ENCODE assay signal across 8 mouse cellular contexts in the genomic region with DNA sequence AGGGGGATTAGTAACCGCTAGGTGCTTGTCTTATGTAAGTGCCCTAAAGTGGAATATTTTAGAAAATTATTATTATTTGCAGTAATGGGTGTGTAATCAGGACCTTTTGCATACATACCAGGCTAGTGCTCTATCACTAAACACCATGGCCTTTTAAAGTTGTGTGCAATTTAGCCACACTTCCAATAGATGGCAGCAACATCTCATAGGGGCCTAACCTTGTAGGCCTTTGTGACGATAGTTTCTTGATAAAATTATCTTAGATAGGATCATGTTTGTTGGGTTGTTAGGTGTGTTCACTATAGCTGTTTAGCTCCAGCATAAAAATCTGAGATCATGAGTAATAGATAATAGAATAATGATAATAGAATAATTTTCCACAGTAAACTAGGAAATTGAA. TPM values are rescaled to one million over a fixed set of nuclear protein-coding genes. Genes with fewer than 3 reads are reported as not detected.
DNase-seq lines count a peak whose midpoint lies in the region; ATAC-seq and TF ChIP-seq lines count a peak whose summit lies in the region.
"Had no signal": no experiment of that assay in that cellular context is flagged by ENCODE, and none has a peak within 500 bp of the region (broad histone marks: within the 10 kb centered on the region; RNA-seq: fewer than 3 reads in every experiment).

No protein-coding gene starts in this region.

- H3K4me2 ChIP-seq in kidney, embryonic 14.5 days (replicated peaks; ENCODE audit: low read depth, low read length), result no peak overlapping the region

- ATAC-seq in kidney, embryonic 14.5 days (ENCODE audit: low FRiP score, low TSS enrichment), result no peak

- no peak overlapping the region for H3K27ac ChIP-seq in kidney, embryonic 14.5 days (ENCODE audit: low read depth, low read length)
- no peak overlapping the region for H3K27ac ChIP-seq in ES-E14 (ENCODE audit: insufficient read depth, low read depth, low read length, poor library complexity, severe bottlenecking)

- no peaks in the 10 kb centered on the region for H3K9me3 ChIP-seq in kidney, embryonic 14.5 days (ENCODE audit: control insufficient read depth, low read length)
- no peaks in the 10 kb centered on the region for H3K9me3 ChIP-seq in ES-E14 (ENCODE audit: control insufficient read depth, insufficient read depth, low read depth, low read length)

- in situ Hi-C loops in ES-E14 (cut with MboI; ENCODE audit: low sequenced_read_pairs in 2 of 2, unreplicated experiment in 2 of 2), result loop anchor here (10.0 to 25.0 kb wide), 2 partner anchors 278 to 281 kb away; partner anchors contain the start of gene Olfr1441 (in 2 of the 2)

- no peaks in the 10 kb centered on the region for H3K4me1 ChIP-seq in kidney, embryonic 14.5 days (ENCODE audit: control insufficient read depth, insufficient read depth, low read length)
- no peaks in the 10 kb centered on the region; a peak in 1 of 4 replicates for H3K4me1 ChIP-seq in ES-E14 (ENCODE audit: control insufficient read depth in 2 of 2, insufficient read depth in 2 of 2, low read length in 2 of 2, poor library complexity in 1 of 2)

- H3K27me3 ChIP-seq in kidney, embryonic 14.5 days (ENCODE audit: control insufficient read depth, insufficient read depth, low read length), result no peaks in the 10 kb centered on the region

- no peaks in the 10 kb centered on the region for H3K36me3 ChIP-seq in kidney, embryonic 14.5 days (ENCODE audit: control insufficient read depth, insufficient read depth, low read length)
- no peaks in the 10 kb centered on the region for H3K36me3 ChIP-seq in ES-E14 (ENCODE audit: control insufficient read depth, insufficient read depth, low read length, poor library complexity, severe bottlenecking)

- WGBS in kidney, embryonic 14.5 days, result 33% methylated on average over 2 of the region's 2 CpGs

- H3K9ac ChIP-seq in kidney, embryonic 14.5 days (ENCODE audit: low read depth, low read length), result no peak overlapping the region
- no peak overlapping the region for H3K9ac ChIP-seq in ES-E14 (ENCODE audit: insufficient read depth, low read depth, low read length, poor library complexity, severe bottlenecking)

- H3K4me3 ChIP-seq in kidney, embryonic 14.5 days (ENCODE audit: low read length), result no peak overlapping the region
- H3K4me3 ChIP-seq in ES-E14 (ENCODE audit: insufficient read depth in 1 of 2, low read depth in 1 of 2, low read length in 2 of 2, poor library complexity in 1 of 2, severe bottlenecking in 1 of 2), result no peak overlapping the region

- DNase-seq in kidney, postnatal 10 days, result peak; percentile 15
- peak; percentile 38 for DNase-seq in ES-E14 (ENCODE audit: low read depth, low spot score)
- DNase-seq in adrenal gland, postnatal 14 days, result peak; percentile 24
- peak; percentile 6 to 40 for DNase-seq in kidney, postnatal 36 days
- DNase-seq in skeletal muscle tissue, adult 2 months (ENCODE audit: low read depth, low spot score), result peak; percentile 4
- no peak for DNase-seq in gastrocnemius, postnatal 25 days

TF ChIP-seq in ES-E14, 5 proteins besides CTCF, POLR2A, EP300 and RAD21:
- TF ChIP-seq ZC3H11A (IDR thresholded peaks at IDR 0.05; ENCODE audit: borderline replicate concordance, low read depth, low read length), result peak; percentile 84; the same call in 1 of the 2 replicates
- TF ChIP-seq CHD2 (IDR thresholded peaks at IDR 0.05; ENCODE audit: low read depth, low read length), result no peak

RNA-seq across cellular contexts. Expression of gene Olfr76, which starts 11.3 kb away (rescaled TPM):
- polyA plus RNA-seq in kidney, embryonic 14.5 days (2014; fragmentation: Nextera tagmentation; extraction: Ambion mirVana), result not detected in 2 replicates
- not detected in 2 replicates for total RNA-seq in ES-E14 (2012; rRNA removed)
- not detected in 2 replicates for total RNA-seq in adrenal gland, postnatal 14 days (2021)
- not detected for total RNA-seq in gastrocnemius, postnatal 25 days (2021)
- total RNA-seq: left cerebral cortex, adult 18-20 months had no signal

RNA-seq across cellular contexts. Expression of gene Olfr1428, which starts 18.6 kb away (rescaled TPM):
- not detected in 2 replicates for polyA plus RNA-seq in kidney, embryonic 14.5 days (2014; fragmentation: Nextera tagmentation; extraction: Ambion mirVana)
- total RNA-seq in ES-E14 (2012; rRNA removed), result not detected in 2 replicates
- not detected in 2 replicates for total RNA-seq in adrenal gland, postnatal 14 days (2021)
- total RNA-seq in gastrocnemius, postnatal 25 days (2021), result not detected
- total RNA-seq: left cerebral cortex, adult 18-20 months had no signal

RNA-seq across cellular contexts. Expression of gene Olfr1427, which starts 31.2 kb away (rescaled TPM):
- not detected in 2 replicates for polyA plus RNA-seq in kidney, embryonic 14.5 days (2014; fragmentation: Nextera tagmentation; extraction: Ambion mirVana)
- total RNA-seq in ES-E14 (2012; rRNA removed), result 0.18 TPM in 1 of 2 replicates, not detected in the other
- not detected in 2 replicates for total RNA-seq in adrenal gland, postnatal 14 days (2021)
- not detected for total RNA-seq in gastrocnemius, postnatal 25 days (2021)
- total RNA-seq: left cerebral cortex, adult 18-20 months had no signal

RNA-seq across cellular contexts. Expression of gene Olfr1555-ps1, which starts 35.6 kb away (rescaled TPM):
- not detected in 2 replicates for polyA plus RNA-seq in kidney, embryonic 14.5 days (2014; fragmentation: Nextera tagmentation; extraction: Ambion mirVana)
- not detected in 2 replicates for total RNA-seq in ES-E14 (2012; rRNA removed)
- total RNA-seq in adrenal gland, postnatal 14 days (2021), result not detected in 2 replicates
- total RNA-seq in gastrocnemius, postnatal 25 days (2021), result not detected
- total RNA-seq: left cerebral cortex, adult 18-20 months had no signal

RNA-seq across cellular contexts. Expression of gene Olfr1426, which starts 42.5 kb away (rescaled TPM):
- polyA plus RNA-seq in kidney, embryonic 14.5 days (2014; fragmentation: Nextera tagmentation; extraction: Ambion mirVana), result not detected in 2 replicates
- total RNA-seq in ES-E14 (2012; rRNA removed), result not detected in 2 replicates
- not detected in 2 replicates for total RNA-seq in adrenal gland, postnatal 14 days (2021)
- total RNA-seq in gastrocnemius, postnatal 25 days (2021), result not detected
- total RNA-seq: left cerebral cortex, adult 18-20 months had no signal
